Mouse (Mus musculus): Measurements from ENCODE around the gene Lama4.

Gene Lama4

DNA sequence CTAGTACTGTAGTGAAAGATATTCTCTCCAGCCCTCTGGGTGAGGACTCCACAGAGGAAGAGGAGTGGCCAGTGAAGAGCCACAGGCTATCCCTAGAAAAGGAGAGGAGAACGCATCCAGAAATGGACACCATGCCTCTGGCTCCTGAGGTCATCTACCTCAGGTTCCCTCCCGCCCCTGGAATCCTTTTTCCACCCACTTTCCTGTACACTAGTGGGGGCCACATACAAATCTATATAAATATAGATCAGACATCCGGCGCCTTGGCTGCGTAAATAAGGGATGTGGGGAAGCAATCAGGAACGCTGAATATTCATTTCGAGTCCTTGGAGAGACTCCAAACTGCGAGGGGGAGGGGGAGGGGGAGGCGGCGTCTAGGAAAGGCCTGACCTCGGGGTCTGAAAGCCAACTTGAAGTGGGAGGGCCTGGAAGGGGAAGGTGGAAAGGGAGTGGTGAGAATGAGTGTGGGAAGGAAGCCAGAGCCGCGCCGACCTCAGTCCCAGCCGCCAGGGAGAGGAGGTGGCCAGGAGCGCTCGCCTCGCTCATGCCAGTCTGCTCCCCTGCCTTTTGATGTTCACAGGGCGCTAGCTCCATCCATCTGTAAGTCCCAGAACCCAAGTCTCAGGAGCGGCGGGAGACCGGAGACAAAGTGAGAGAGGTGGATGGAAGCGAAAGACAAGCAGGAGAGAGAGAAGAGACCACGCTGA lies at the start of gene Lama4:
Gene Lama4 (plus strand): TSS at position 441 of the 707 bp plus-strand sequence.
- peak; percentile 9 to 14 for DNase-seq (ENCODE audit: low spot score in 2 of 2)

DNA sequence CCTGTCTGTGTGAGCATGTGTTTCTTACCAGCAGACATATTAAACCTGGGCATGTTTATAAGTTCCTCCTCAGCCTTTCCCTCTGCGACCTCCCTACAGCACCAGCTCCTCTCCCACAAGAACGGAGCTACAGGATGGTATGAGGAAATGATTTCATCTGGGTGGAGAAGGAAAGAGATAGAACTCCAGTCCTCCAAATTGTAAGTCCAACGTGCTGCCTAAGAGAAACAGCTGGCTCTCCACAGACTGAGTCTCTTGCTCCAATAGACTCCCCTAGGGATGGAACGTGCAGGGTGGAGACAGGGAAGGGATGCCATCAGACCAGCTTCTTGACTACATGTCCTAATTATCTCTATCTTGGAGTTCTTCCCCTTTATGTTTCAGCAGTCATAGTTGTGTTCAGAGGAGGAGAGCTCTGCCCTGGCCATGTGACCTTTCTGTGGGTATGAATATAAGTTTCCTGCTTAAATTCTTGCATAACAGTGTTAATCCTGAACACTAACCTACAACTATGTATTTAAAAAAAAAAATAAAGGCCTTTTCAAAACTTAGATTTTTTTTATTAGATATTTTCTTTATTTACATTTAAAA lies 49.2 kb upstream of the Lama4 start:
- no peak for DNase-seq (ENCODE audit: low spot score in 2 of 2)

DNA sequence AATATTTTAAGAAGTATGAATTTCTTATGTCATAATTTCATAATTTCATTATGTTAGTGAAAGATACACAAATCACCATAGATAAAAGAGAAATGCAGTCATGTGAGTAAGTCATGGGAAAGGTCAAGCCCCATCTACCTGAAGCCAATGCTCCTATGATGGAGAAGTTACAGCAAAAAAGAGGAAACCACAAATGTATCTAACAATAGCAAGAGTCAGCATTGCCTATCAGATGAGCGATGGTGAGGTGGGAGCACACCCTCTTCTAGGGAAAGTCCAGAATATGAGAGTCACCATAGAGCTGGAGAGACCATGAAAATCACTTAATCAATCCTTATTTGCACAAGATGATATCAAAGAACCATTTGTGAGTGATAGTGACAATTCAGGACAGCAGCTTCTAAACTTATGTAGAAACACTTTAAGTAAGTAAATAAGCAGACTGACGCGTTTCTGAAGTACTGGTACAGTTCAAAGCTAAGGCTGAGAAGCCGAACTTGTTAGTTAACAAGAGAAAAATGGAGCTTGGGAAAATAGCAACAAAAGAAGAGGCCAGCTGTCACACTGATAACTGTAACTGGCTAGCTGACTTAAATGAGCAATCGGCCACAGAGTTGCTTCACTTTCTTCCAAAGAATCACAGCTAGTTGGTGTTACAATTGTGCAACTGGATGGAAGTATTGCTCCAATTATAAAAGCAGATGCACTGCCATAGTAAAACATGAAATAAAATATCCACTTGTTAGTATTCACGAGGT lies 36.2 kb upstream of the Lama4 start:
- no peak for DNase-seq (ENCODE audit: low spot score in 2 of 2)

GRCm38 (mm10) chr10:38944701-38945100 lies 20.6 kb upstream of the Lama4 start:
- no peak for DNase-seq (ENCODE audit: low spot score in 2 of 2)

DNA sequence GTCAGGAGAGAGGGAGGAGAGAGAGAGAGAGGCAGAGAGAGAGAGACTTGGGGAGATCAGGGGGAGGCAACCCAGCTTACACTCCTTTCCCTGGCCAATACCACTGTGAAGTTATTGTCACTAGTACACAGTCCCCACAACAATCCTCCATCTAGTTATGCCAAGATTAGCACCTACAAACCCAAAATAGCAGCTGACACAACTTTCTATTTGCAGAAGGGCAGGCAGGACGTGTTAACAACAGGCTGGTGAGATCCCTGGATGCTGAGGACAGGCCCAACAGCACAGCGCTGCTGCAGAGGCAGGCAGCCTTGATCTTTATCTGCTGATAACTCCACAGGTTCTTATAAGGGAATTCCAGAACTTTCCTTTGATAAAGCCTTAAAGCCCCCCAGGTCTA lies 3.4 kb upstream of the Lama4 start:
- DNase-seq (ENCODE audit: low spot score in 2 of 2), result no peak

- DNase-seq (ENCODE audit: low spot score in 2 of 2), result no peak
Observed at GRCm38 (mm10) chr10:38964719-38965074, 618 bp upstream of the Lama4 start.

DNA sequence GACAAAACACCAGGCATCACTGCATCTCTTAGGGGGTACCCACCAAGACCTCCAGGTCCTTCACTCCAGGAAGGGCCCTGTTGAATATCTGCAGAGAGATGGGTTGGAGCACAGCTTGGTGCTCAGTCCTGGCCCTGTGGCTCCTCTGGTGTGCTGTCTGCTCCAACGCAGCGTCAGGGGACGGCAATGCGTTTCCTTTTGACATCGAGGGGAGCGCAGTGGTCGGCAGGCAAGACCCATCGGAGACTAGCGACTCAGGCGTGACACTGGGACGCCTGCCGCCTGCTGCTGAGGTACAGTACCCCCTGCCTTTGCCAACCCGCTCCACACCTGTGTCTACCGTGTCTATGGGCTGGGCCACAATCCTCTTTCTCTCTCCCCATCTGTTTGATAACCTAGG lies 542 bp downstream of the Lama4 start:
- no peak for DNase-seq (ENCODE audit: low spot score in 2 of 2)

GRCm38 (mm10) chr10:38966646-38967045 lies 1.3 kb downstream of the Lama4 start:
- no peak for DNase-seq (ENCODE audit: low spot score in 2 of 2)

- no peak for DNase-seq (ENCODE audit: low spot score in 2 of 2)
Observed at GRCm38 (mm10) chr10:38968326-38969072, 3.2 kb downstream of the Lama4 start.

DNA sequence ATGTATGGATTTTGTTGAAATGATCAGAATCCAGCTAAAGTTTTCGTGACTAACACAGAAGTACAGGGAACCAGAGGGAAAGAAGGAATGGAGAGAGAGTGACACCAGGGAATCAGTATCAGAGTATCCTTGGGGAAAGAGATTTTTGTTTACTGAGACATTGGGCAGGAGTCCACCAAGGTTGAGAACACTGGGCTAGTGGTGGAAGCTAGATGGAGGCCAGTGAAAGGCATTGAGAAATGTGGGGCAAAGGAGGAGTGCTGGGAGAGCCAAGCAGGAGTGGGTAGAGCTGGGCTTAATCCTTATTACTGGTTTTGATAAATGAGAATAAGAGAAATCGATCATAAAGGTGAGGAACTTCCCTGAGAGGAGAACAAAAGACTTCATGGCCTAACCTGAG lies 4.2 kb downstream of the Lama4 start:
- DNase-seq (ENCODE audit: low spot score in 2 of 2), result no peak

- DNase-seq (ENCODE audit: low spot score in 2 of 2), result no peak
Observed at GRCm38 (mm10) chr10:38969975-38970374, 4.7 kb downstream of the Lama4 start.

DNA sequence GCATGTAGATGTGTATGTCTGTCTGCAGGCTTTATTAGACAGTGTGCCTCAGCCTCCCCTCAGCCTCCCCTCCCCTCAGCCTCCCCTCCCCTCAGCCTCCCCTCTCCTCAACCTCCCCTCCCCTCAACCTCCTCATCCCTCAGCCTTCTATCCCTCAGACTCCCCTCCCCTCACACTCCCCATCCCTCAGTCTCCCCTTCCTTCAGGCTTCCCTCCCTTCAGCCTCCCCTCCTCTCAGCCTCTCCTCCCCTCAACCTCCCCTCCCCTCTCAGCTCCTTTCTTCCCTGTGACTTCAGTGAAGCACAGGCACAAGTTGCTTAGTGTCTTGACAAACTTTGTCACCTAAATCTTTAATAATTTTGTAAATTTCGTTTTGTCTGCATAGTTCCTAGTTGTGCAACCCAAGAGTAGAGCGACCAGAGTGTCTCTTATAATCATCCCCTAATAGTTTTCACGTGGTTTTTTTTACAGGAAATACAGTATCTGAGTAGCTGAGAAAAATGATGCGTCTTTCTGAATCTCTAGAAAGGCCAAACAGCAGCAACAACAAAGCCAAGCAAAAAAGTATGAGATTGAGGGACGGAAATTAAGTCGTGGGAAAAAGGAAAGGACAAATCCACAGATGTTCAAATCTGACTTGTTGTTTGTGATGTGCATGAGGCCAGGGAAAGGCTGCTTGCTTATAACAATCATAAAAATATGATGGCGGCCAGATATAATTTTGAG lies 7.1 kb downstream of the Lama4 start:
- no peak for DNase-seq (ENCODE audit: low spot score in 2 of 2)

DNA sequence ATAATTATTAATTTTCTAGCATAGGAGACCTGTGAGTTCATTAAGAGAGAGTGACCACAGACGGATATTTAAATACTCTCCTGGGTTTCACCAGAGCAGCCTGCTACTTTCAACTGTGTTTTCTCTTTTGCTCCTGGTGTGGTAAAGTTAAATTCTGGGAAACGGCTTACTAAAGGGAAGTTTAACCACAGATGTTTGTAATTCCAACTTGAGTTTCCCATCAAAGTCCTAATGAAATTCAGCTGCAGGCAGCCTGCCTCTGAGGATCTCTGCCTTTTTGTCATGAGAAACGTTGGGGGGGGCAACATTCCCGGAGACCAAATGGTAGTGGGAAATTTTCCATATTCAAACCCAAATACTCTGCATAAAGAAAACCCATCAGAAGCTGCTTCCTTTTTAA lies 7.7 kb downstream of the Lama4 start:
- no peak for DNase-seq (ENCODE audit: low spot score in 2 of 2)

DNA sequence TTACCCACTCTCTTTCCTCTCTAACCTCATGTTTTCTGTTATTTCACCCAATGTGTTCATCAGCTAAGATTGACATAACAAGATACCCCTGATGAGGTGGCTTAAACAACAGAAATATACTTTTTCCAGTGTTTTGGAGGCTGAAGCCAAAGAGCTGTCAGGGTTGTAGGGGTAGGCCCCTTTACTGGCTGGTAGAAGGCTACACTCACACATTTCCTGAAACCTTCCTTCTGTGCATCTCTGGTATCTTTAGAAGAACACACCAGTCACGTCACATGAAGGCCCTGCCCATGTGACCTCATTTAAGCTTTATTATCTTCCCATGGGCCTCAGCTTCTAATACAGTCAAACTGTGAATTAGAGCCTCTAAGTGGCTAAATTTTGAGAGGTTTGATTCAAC lies 12.9 kb downstream of the Lama4 start:
- DNase-seq (ENCODE audit: low spot score in 2 of 2), result no peak

DNA sequence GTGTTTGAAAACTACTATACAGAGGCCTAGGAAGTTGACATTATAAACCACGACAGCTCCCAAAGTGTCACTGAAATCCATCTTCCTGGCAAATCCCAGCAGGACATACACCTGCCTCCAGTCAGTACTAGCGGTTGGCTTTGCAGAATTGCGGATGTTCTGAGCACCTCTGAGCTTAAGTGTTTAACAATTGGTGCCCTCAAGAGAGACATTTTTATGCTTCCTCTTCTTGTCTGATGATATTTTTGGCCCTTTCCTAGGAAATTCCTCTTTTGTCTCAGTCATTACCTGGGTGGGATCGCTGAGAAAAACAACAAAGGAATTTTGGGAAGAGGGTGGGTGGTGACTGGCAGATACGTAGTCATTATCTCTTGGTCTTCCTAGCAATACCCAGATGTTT lies 14.4 kb downstream of the Lama4 start:
- no peak for DNase-seq (ENCODE audit: low spot score in 2 of 2)

DNA sequence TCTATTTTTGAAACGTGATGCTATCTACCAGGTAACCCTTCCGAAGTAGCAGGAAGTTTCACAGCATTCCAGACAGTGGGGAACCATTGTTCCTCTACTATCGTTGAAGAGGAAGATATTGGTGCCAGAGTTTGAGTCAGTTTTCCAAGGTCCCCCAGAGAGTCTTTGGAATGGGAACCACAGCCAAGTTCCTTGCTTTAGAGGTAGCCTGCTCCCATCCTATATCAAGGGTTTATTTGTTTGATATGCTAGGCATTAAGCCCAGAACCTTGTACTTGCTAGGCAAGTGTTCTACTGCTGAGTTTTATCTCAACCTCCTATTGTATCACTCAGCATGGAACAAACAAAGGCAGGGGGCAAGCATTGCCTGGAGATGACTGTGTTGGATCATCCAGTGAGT lies 15.7 kb downstream of the Lama4 start:
- no peak for DNase-seq (ENCODE audit: low spot score in 2 of 2)

DNA sequence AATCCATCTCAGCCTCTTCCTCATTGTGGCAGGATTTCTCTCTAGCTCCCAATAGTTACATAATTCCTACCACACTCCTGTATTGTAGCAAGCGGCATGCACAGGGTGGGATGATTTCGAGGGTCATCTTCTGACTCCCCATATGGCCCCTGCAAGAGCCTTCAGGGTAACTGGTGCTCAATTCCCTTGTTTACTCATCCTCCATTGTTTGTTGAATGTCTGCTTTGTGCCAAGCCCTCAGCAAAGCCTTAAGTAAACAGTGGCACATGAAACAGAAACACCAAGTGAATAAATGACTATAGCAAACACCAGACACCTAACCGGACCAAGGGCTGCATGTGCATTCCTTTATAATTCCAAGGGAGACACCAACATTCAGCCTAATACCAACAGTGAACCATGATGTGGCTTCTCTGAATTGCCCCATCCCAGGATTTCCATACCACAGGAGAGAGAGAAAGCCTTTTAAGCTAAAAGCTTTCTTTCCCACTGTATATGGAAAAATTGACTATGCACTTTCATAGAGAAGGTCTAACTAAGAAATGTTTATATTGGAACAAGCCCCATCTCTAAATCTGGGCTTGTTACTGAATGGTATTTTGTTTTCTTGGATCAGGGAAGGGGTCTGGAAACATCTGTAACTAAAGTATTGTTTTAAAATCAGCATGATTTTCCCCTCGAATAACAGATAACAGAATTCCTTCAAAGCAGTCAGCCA lies 19.2 kb downstream of the Lama4 start:
- DNase-seq (ENCODE audit: low spot score in 2 of 2), result no peak

GRCm38 (mm10) chr10:38986053-38986452 lies 20.7 kb downstream of the Lama4 start:
- DNase-seq (ENCODE audit: low spot score in 2 of 2), result no peak

- DNase-seq (ENCODE audit: low spot score in 2 of 2), result no peak
Observed at GRCm38 (mm10) chr10:38992827-38993226, 27.5 kb downstream of the Lama4 start.

DNA sequence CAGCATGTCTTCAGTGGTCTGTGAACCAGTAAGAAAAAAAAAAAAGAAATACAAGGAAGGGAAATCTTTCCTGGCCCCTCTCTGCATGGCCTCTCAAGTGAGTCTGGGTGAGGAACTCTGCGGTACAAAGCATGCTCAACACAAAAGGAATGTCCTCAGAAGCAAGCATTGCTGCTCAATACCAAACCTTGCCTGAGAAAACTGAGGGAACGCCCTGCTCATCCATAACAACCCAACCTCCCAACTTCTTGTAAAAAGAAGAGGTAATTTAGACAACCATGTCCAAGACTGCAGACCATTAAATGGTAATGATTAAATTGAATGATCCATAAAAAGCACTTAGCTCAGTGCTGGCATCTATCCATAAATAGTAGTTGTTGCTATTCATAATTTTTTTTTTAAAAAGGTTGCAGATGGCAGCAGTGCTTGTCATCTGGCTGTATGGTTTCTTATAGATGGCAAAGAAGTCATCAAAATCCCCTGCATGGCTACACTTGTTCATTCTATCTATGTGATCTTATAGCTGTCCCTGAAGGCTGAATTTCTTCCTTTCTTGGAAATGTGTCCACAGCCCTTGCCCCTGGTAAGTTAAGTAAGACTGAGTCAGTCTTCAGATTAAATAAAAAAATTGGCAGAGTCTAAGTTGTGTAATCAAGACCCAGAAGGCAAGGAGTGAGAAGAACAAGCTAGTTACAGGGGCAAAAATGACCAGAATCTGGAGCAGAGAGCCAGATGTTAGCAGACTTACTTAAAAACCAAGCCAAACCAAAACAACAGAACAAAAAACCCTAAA lies 28.5 kb downstream of the Lama4 start:
- DNase-seq (ENCODE audit: low spot score in 2 of 2), result no peak
